Mouse (Mus musculus): ENCODE results near the gene Pcp4l1. TPM values are rescaled to one million over a fixed set of nuclear protein-coding genes. Genes with fewer than 3 reads are reported as not detected.
"Not testable (repeated sequence)": the region's sequence is repeated elsewhere in the genome, so short reads cannot be mapped to it uniquely, and the experiment has no call there.

Pcp4l1 gene
- polyA plus RNA-seq (2016; fragmentation: Nextera tagmentation; extraction: Ambion mirVana), result 20.4 and 20.8 TPM in 2 replicates

- H3K9ac ChIP-seq (replicated peaks), result peak within 1 kb of the TSS; percentile 61; the same call in 1 of the 2 replicates
- H3K27me3 ChIP-seq, result peaks cover 42% of the 10 kb centered on the region
- no peaks in the 10 kb centered on the region for H3K9me3 ChIP-seq
- H3K36me3 ChIP-seq, result no peaks in the 10 kb centered on the region
- under 1% methylated on average over 33 of the region's 33 CpGs for WGBS
- H3K4me1 ChIP-seq, result peaks cover 30% of the 10 kb centered on the region
- H3K4me2 ChIP-seq (replicated peaks), result peak within 1 kb of the TSS; percentile 99
- ATAC-seq (ENCODE audit: low FRiP score, low read depth), result peak; percentile 81
- H3K27ac ChIP-seq (replicated peaks), result no peak within 1 kb of the TSS
- peak within 1 kb of the TSS; percentile 65 for H3K4me3 ChIP-seq
Observed at GRCm38 (mm10) chr1:171195887-171196397, at the start of gene Pcp4l1. Gene Pcp4l1, minus strand, starts transcription at chr1:171196268.

- Histone ChIP-seq H3K36me3 (peaks cover 38% of the 10 kb centered on the region), H3K4me1 (peaks cover 33% of the 10 kb centered on the region), H3K9me3 (no peaks in the 10 kb centered on the region), H3K9ac (replicated peaks) (no peak overlapping the region), H3K4me2 (replicated peaks) (0 out of 2 replicates have a peak overlapping the region, but pooled peaks have one; percentile 83), H3K27me3 (0 out of 2 replicates have a peak, but pooled peaks cover 5% of the 10 kb centered on the region), H3K4me3 (no peak overlapping the region), H3K27ac (replicated peaks) (no peak overlapping the region)
- no peak for ATAC-seq (ENCODE audit: low FRiP score, low read depth)
- 89% methylated on average over 8 of the region's 8 CpGs for whole genome bisulfite sequencing
Observed at GRCm38 (mm10) chr1:171245353-171245752, 49.3 kb upstream of the Pcp4l1 start.

- 82% methylated on average over 12 of the region's 12 CpGs for WGBS
- not testable (repeated sequence) for H3K4me2 ChIP-seq (replicated peaks); H3K27me3 ChIP-seq; ATAC-seq (ENCODE audit: low FRiP score, low read depth); H3K27ac ChIP-seq (replicated peaks); H3K9me3 ChIP-seq; H3K4me3 ChIP-seq; H3K9ac ChIP-seq (replicated peaks)
- peaks cover 72% of the 10 kb centered on the region for H3K36me3 ChIP-seq
- peaks cover 13% of the 10 kb centered on the region for H3K4me1 ChIP-seq
Observed at GRCm38 (mm10) chr1:171241952-171242351, 45.9 kb upstream of the Pcp4l1 start.

- Histone ChIP-seq H3K4me1 (peaks cover 7% of the 10 kb centered on the region), H3K36me3 (peaks cover 81% of the 10 kb centered on the region), H3K9ac (replicated peaks) (no peak overlapping the region), H3K9me3 (no peaks in the 10 kb centered on the region), H3K27ac (replicated peaks) (no peak overlapping the region), H3K4me2 (replicated peaks) (no peak overlapping the region), H3K4me3 (no peak overlapping the region), H3K27me3 (no peaks in the 10 kb centered on the region)
- WGBS, result 92% methylated on average over 10 of the region's 10 CpGs
- ATAC-seq (ENCODE audit: low FRiP score, low read depth), result no peak
Observed at GRCm38 (mm10) chr1:171240911-171241310, 44.8 kb upstream of the Pcp4l1 start.

GRCm38 (mm10) chr1:171239992-171240744 is 44.1 kb upstream of the Pcp4l1 start:
- Histone ChIP-seq H3K9me3 (no peaks in the 10 kb centered on the region), H3K27me3 (no peaks in the 10 kb centered on the region), H3K4me1 (0 out of 2 replicates have a peak, but pooled peaks cover 2% of the 10 kb centered on the region), H3K9ac (replicated peaks) (no peak overlapping the region), H3K36me3 (peaks cover 88% of the 10 kb centered on the region), H3K4me3 (no peak overlapping the region), H3K4me2 (replicated peaks) (no peak overlapping the region), H3K27ac (replicated peaks) (no peak overlapping the region)
- WGBS, result 86% methylated on average over 15 of the region's 15 CpGs
- ATAC-seq (ENCODE audit: low FRiP score, low read depth), result no peak

- Histone ChIP-seq H3K9me3 (no peaks in the 10 kb centered on the region), H3K4me3 (no peak overlapping the region), H3K27ac (replicated peaks) (no peak overlapping the region), H3K4me2 (replicated peaks) (no peak overlapping the region), H3K27me3 (no peaks in the 10 kb centered on the region), H3K9ac (replicated peaks) (no peak overlapping the region), H3K36me3 (peaks cover 96% of the 10 kb centered on the region), H3K4me1 (no peaks in the 10 kb centered on the region)
- ATAC-seq (ENCODE audit: low FRiP score, low read depth), result no peak
- WGBS, result 70% methylated on average over 14 of the region's 14 CpGs
Observed at GRCm38 (mm10) chr1:171238463-171238862, 42.4 kb upstream of the Pcp4l1 start.

- no peak overlapping the region for H3K9ac ChIP-seq (replicated peaks)
- no peaks in the 10 kb centered on the region for H3K9me3 ChIP-seq
- H3K4me2 ChIP-seq (replicated peaks), result no peak overlapping the region
- H3K4me3 ChIP-seq, result no peak overlapping the region
- no peak overlapping the region for H3K27ac ChIP-seq (replicated peaks)
- peaks cover 88% of the 10 kb centered on the region for H3K36me3 ChIP-seq
- H3K4me1 ChIP-seq, result no peaks in the 10 kb centered on the region
- H3K27me3 ChIP-seq, result no peaks in the 10 kb centered on the region
- no peak for ATAC-seq (ENCODE audit: low FRiP score, low read depth)
- 69% methylated on average over 6 of the region's 6 CpGs for WGBS
Observed at GRCm38 (mm10) chr1:171237438-171237837, 41.4 kb upstream of the Pcp4l1 start.

GRCm38 (mm10) chr1:171235791-171236190 is 39.7 kb upstream of the Pcp4l1 start:
- no peaks in the 10 kb centered on the region for H3K4me1 ChIP-seq
- 93% methylated on average over 4 of the region's 4 CpGs for WGBS
- no peak for ATAC-seq (ENCODE audit: low FRiP score, low read depth)
- no peak overlapping the region for H3K9ac ChIP-seq (replicated peaks)
- no peak overlapping the region for H3K27ac ChIP-seq (replicated peaks)
- no peaks in the 10 kb centered on the region for H3K9me3 ChIP-seq
- no peak overlapping the region for H3K4me2 ChIP-seq (replicated peaks)
- H3K36me3 ChIP-seq, result peaks cover 74% of the 10 kb centered on the region
- no peak overlapping the region for H3K4me3 ChIP-seq
- no peaks in the 10 kb centered on the region for H3K27me3 ChIP-seq

GRCm38 (mm10) chr1:171234538-171234937 is 38.5 kb upstream of the Pcp4l1 start:
- peaks cover 6% of the 10 kb centered on the region; the same call in 1 of the 2 replicates for H3K4me1 ChIP-seq
- H3K27ac ChIP-seq (replicated peaks), result no peak overlapping the region
- no peak overlapping the region for H3K9ac ChIP-seq (replicated peaks)
- H3K36me3 ChIP-seq, result peaks cover 61% of the 10 kb centered on the region
- H3K4me2 ChIP-seq (replicated peaks), result no peak overlapping the region
- H3K4me3 ChIP-seq, result no peak overlapping the region
- H3K9me3 ChIP-seq, result no peaks in the 10 kb centered on the region
- H3K27me3 ChIP-seq, result no peaks in the 10 kb centered on the region
- 97% methylated on average over 4 of the region's 4 CpGs for WGBS
- no peak for ATAC-seq (ENCODE audit: low FRiP score, low read depth)

GRCm38 (mm10) chr1:171234126-171234525 is 38.1 kb upstream of the Pcp4l1 start, which contains the start of gene Fcer1g:
Gene Fcer1g, minus strand, starts transcription at chr1:171234365.
- WGBS, result 93% methylated on average over 14 of the region's 14 CpGs
- Histone ChIP-seq H3K4me3 (no peak within 1 kb of the TSS), H3K4me2 (replicated peaks) (no peak within 1 kb of the TSS), H3K9me3 (no peaks in the 10 kb centered on the region), H3K9ac (replicated peaks) (no peak within 1 kb of the TSS), H3K27me3 (no peaks in the 10 kb centered on the region), H3K27ac (replicated peaks) (no peak within 1 kb of the TSS), H3K36me3 (peaks cover 57% of the 10 kb centered on the region), H3K4me1 (peaks cover 8% of the 10 kb centered on the region; the same call in 1 of the 2 replicates)
- ATAC-seq (ENCODE audit: low FRiP score, low read depth), result no peak

GRCm38 (mm10) chr1:171232800-171233730 is 37.0 kb upstream of the Pcp4l1 start:
- H3K9ac ChIP-seq (replicated peaks), result no peak overlapping the region
- H3K9me3 ChIP-seq, result no peaks in the 10 kb centered on the region
- H3K4me3 ChIP-seq, result no peak overlapping the region
- 89% methylated on average over 12 of the region's 12 CpGs for WGBS
- no peak overlapping the region for H3K4me2 ChIP-seq (replicated peaks)
- H3K27me3 ChIP-seq, result no peaks in the 10 kb centered on the region
- H3K27ac ChIP-seq (replicated peaks), result no peak overlapping the region
- peaks cover 8% of the 10 kb centered on the region; the same call in 1 of the 2 replicates for H3K4me1 ChIP-seq
- peaks cover 46% of the 10 kb centered on the region for H3K36me3 ChIP-seq
- ATAC-seq (ENCODE audit: low FRiP score, low read depth), result no peak

Measured in midbrain, embryonic 12.5 days (tissue).